Mouse (Mus musculus) urinary bladder, postnatal 0 days (tissue): Measurements from ENCODE around the gene Tmem88. TPM values are rescaled to one million over a fixed set of nuclear protein-coding genes. Genes with fewer than 3 reads are reported as not detected.

ENCODE experiments used
- polyA plus RNA-seq: library from polyadenylated mRNA; unstranded; fragments of >200 nt; fragmentation: Nextera tagmentation; extraction: Ambion mirVana; gene quantifications from 2 replicates; pipeline ENCODE4 v1.2.1, GENCODE M21; 2015

The Tmem88 gene
- 19.0 and 19.9 TPM in 2 replicates for polyA plus RNA-seq

GRCm38 (mm10) chr11:69398059-69398458 is at the start of gene Tmem88:
Gene Tmem88 (minus strand): TSS chr11:69398234.

GRCm38 (mm10) chr11:69413221-69414181 is 15.5 kb upstream of the Tmem88 start, which contains the start of gene Kdm6b:
Gene Kdm6b (minus strand): TSS chr11:69413675.

DNA sequence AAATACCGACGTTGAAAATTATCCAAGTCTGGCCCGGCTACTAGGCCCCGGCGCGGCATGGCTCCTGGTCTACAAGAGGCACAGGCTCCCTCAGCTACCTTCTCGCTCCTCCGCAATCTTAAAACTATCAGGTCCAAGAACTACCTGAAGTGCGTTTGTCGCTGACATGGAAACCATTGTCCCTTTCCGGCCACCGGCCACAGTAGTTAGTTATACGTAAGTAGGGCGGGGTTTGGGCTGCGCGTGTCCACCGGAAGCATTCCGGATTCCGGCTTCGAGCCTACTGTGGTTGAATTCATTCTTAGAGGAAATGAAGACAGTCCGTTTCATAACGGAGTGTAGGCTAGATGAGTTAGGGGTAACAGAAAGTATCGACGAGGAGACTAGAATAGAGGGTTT is 2.8 kb downstream of the Tmem88 start, which contains the start of the genes Naa38 and Cyb5d1:
Gene Naa38, plus strand, starts transcription at position 253 of the 399 bp plus-strand sequence.
Gene Cyb5d1, minus strand, starts transcription at position 397 of the 399 bp plus-strand sequence.

GRCm38 (mm10) chr11:69369215-69369989 is 28.6 kb downstream of the Tmem88 start, which contains the start of gene Chd3:
Gene Chd3 (minus strand): TSS chr11:69369406.

Other genes with a start within 250 kb of the Tmem88 start
- gene Alox12b, start 241.2 kb downstream of the Tmem88 start, polyA plus RNA-seq: 0.05 and 0.11 TPM in 2 replicates
- not detected in 2 replicates for gene Alox8, start 200.4 kb downstream of the Tmem88 start, polyA plus RNA-seq
- gene Gucy2e, start 161.2 kb downstream of the Tmem88 start, polyA plus RNA-seq: 0.05 TPM in 2 replicates
- gene Cntrob, start 74.5 kb downstream of the Tmem88 start, polyA plus RNA-seq: 5.5 and 7.2 TPM in 2 replicates
- gene Trappc1, start 74.3 kb downstream of the Tmem88 start, polyA plus RNA-seq: 114 and 128 TPM in 2 replicates
- gene Kcnab3, start 72.0 kb downstream of the Tmem88 start, polyA plus RNA-seq: 0.68 and 0.81 TPM in 2 replicates
- gene Rnf227, start 57.8 kb downstream of the Tmem88 start, polyA plus RNA-seq: 5.8 and 6.4 TPM in 2 replicates
- 31.5 and 32.5 TPM in 2 replicates for gene Chd3, start 28.8 kb downstream of the Tmem88 start, polyA plus RNA-seq
- gene Naa38, start 2.7 kb downstream of the Tmem88 start, polyA plus RNA-seq: 157 and 160 TPM in 2 replicates
- gene Cyb5d1, start 2.6 kb downstream of the Tmem88 start, polyA plus RNA-seq: 15.0 and 16.0 TPM in 2 replicates
- 11.5 and 13.3 TPM in 2 replicates for gene Kdm6b, start 15.4 kb upstream of the Tmem88 start, polyA plus RNA-seq
- 0.13 and 0.16 TPM in 2 replicates for gene Dnah2, start 150.9 kb upstream of the Tmem88 start, polyA plus RNA-seq
- gene Efnb3, start 162.0 kb upstream of the Tmem88 start, polyA plus RNA-seq: 3.4 and 3.7 TPM in 2 replicates
- 8.2 and 8.8 TPM in 2 replicates for gene Wrap53, start 182.0 kb upstream of the Tmem88 start, polyA plus RNA-seq
- gene Trp53, start 182.1 kb upstream of the Tmem88 start, polyA plus RNA-seq: 44.4 and 46.3 TPM in 2 replicates
- gene Atp1b2, start 207.7 kb upstream of the Tmem88 start, polyA plus RNA-seq: 13.2 and 14.4 TPM in 2 replicates
- not detected in 2 replicates for gene Shbg, start 219.7 kb upstream of the Tmem88 start, polyA plus RNA-seq
- gene Sat2, start 223.8 kb upstream of the Tmem88 start, polyA plus RNA-seq: 19.2 and 22.9 TPM in 2 replicates
- gene Fxr2, start 234.8 kb upstream of the Tmem88 start, polyA plus RNA-seq: 12.5 and 13.6 TPM in 2 replicates